Mouse (Mus musculus) heart, embryonic 12.5 days (tissue): Measurements from ENCODE around the gene B230307C23Rik. TPM values are rescaled to one million over a fixed set of nuclear protein-coding genes. Genes with fewer than 3 reads are reported as not detected.
"Not testable (repeated sequence)": the region's sequence is repeated elsewhere in the genome, so short reads cannot be mapped to it uniquely, and the experiment has no call there.

Experiments used
- ATAC-seq: fragments of 200-750 bp; cut with Nextera tagmentation; 2 replicates; pipeline ENCODE4 v1.8.0; 2017; ENCODE audit warnings: moderate TSS enrichment, moderate library complexity; ENCODE audit not compliant: insufficient number of reproducible peaks, low FRiP score
- H3K27ac ChIP-seq: fragments of 300-500 bp; sonication (generic); 2 replicates; pipeline ENCODE4 v1.5.1; 2016; ENCODE audit warnings: mild to moderate bottlenecking, moderate library complexity; ENCODE audit not compliant: poor library complexity, severe bottlenecking
- H3K27me3 ChIP-seq: fragments of 300-500 bp; sonication (generic); replicated peaks from 2 replicates; pipeline ENCODE4 v1.6.1; 2016; ENCODE audit warnings: mild to moderate bottlenecking, moderate library complexity
- H3K36me3 ChIP-seq: fragments of 300-500 bp; sonication (generic); 2 replicates; pipeline ENCODE4 v1.6.1; 2016; ENCODE audit warnings: mild to moderate bottlenecking, moderate library complexity
- H3K4me1 ChIP-seq: fragments of 300-500 bp; sonication (generic); replicated peaks from 2 replicates; pipeline ENCODE4 v1.6.1; 2016; ENCODE audit warnings: mild to moderate bottlenecking
- H3K4me2 ChIP-seq: fragments of 300-500 bp; sonication (generic); 2 replicates; pipeline ENCODE4 v1.6.1; 2016; ENCODE audit warnings: mild to moderate bottlenecking, moderate library complexity
- H3K4me3 ChIP-seq: fragments of 300-500 bp; sonication (generic); 2 replicates; pipeline ENCODE4 v1.5.1; 2016; ENCODE audit warnings: mild to moderate bottlenecking
- H3K9ac ChIP-seq: fragments of 300-500 bp; sonication (generic); 2 replicates; pipeline ENCODE4 v1.6.1; 2016; ENCODE audit warnings: mild to moderate bottlenecking, moderate library complexity
- H3K9me3 ChIP-seq: fragments of 300-500 bp; sonication (generic); replicated peaks from 2 replicates; pipeline ENCODE4 v1.6.1; 2016; ENCODE audit warnings: mild to moderate bottlenecking, moderate library complexity
- WGBS: fragments of 180-500 bp; shearing (Covaris S2); methylation state at CpG from one replicate; pipeline ENCODE4 v1.1.7; 2016; 5-methylcytosine and 5-hydroxymethylcytosine counted together
- polyA plus RNA-seq: library from polyadenylated mRNA; unstranded; fragments of >200 nt; fragmentation: Nextera tagmentation; extraction: Ambion mirVana; gene quantifications from 2 replicates; pipeline ENCODE4 v1.2.1, GENCODE M21; 2016

B230307C23Rik gene
- polyA plus RNA-seq, 1 experiment from 2014 or later = 13.9 TPM

GRCm38 (mm10) chr16:97962151-97962948 is 34.8 kb upstream of the B230307C23Rik start, which contains the start of the genes C2cd2 and Zbtb21:
Gene C2cd2, minus strand, starts transcription at chr16:97962598.
Gene Zbtb21, minus strand, starts transcription at chr16:97962622.
- H3K4me3 ChIP-seq = peak within 1 kb of the TSS; percentile 74
- WGBS = under 1% methylated on average over 78 of the region's 78 CpGs
- H3K4me2 ChIP-seq = peak within 1 kb of the TSS; percentile 89
- H3K27me3 ChIP-seq = no peaks in the 10 kb centered on the region
- H3K9me3 ChIP-seq = no peaks in the 10 kb centered on the region
- H3K27ac ChIP-seq = peak within 1 kb of the TSS; percentile 91
- ATAC-seq = peak; percentile 98
- H3K9ac ChIP-seq = peak within 1 kb of the TSS; percentile 92
- H3K36me3 ChIP-seq = no peaks in the 10 kb centered on the region
- H3K4me1 ChIP-seq = peaks cover 21% of the 10 kb centered on the region

- no peak overlapping the region for H3K9ac ChIP-seq
- WGBS = 78% methylated on average over 3 of the region's 3 CpGs
- no peaks in the 10 kb centered on the region for H3K9me3 ChIP-seq
- H3K27me3 ChIP-seq = no peaks in the 10 kb centered on the region
- no peak overlapping the region for H3K4me3 ChIP-seq
- H3K4me2 ChIP-seq = no peak overlapping the region
- ATAC-seq = no peak
- no peak overlapping the region for H3K27ac ChIP-seq
- peaks cover 7% of the 10 kb centered on the region for H3K4me1 ChIP-seq
- H3K36me3 ChIP-seq = no peaks in the 10 kb centered on the region
Observed at GRCm38 (mm10) chr16:97963956-97964540, 33.1 kb upstream of the B230307C23Rik start.

- Histone ChIP-seq H3K27ac (no peak overlapping the region), H3K4me1 (no peaks in the 10 kb centered on the region), H3K4me2 (no peak overlapping the region), H3K36me3 (no peaks in the 10 kb centered on the region), H3K27me3 (no peaks in the 10 kb centered on the region), H3K9me3 (no peaks in the 10 kb centered on the region), H3K4me3 (no peak overlapping the region), H3K9ac (no peak overlapping the region)
- no peak for ATAC-seq
- WGBS = 41% methylated on average over 1 of the region's 1 CpGs
Observed at GRCm38 (mm10) chr16:97977277-97977676, 19.8 kb upstream of the B230307C23Rik start.

GRCm38 (mm10) chr16:97977722-97978121 is 19.4 kb upstream of the B230307C23Rik start:
- Histone ChIP-seq H3K4me3 (no peak overlapping the region), H3K9ac (no peak overlapping the region), H3K27ac (no peak overlapping the region), H3K4me1 (no peaks in the 10 kb centered on the region), H3K4me2 (no peak overlapping the region), H3K36me3 (no peaks in the 10 kb centered on the region), H3K9me3 (no peaks in the 10 kb centered on the region), H3K27me3 (no peaks in the 10 kb centered on the region)
- WGBS = 91% methylated on average over 3 of the region's 3 CpGs
- no peak for ATAC-seq

DNA sequence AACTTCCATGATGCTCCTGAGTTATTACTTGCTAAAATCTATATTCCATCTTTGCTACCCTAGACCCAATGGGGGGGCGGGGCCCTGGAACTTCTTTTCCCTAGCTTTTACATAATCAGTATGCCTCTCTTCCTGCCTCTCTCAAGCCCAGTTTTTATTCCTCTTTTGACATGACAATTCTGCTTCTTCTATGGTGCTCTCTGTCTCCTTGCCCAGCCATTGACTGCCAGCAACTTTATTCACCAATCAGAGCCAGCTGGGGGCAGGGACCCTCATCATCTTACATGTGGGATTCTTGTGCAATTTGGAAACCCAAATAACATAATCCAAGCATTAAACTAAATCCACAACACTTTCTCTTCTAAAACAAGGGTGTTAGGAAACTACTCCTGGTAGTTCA is 15.8 kb upstream of the B230307C23Rik start:
- Histone ChIP-seq H3K4me2 (no peak overlapping the region), H3K9me3 (no peaks in the 10 kb centered on the region), H3K4me3 (no peak overlapping the region), H3K4me1 (no peaks in the 10 kb centered on the region), H3K36me3 (no peaks in the 10 kb centered on the region), H3K27ac (no peak overlapping the region), H3K9ac (no peak overlapping the region), H3K27me3 (no peaks in the 10 kb centered on the region)
- WGBS = 81% methylated on average over 1 of the region's 1 CpGs
- ATAC-seq = no peak

- Histone ChIP-seq H3K4me3 (no peak overlapping the region), H3K27me3 (no peaks in the 10 kb centered on the region), H3K9ac (no peak overlapping the region), H3K4me2 (no peak overlapping the region), H3K36me3 (no peaks in the 10 kb centered on the region), H3K9me3 (peaks cover 3% of the 10 kb centered on the region), H3K4me1 (no peaks in the 10 kb centered on the region), H3K27ac (no peak overlapping the region)
- no peak for ATAC-seq
- 82% methylated on average over 5 of the region's 5 CpGs for WGBS
Observed at GRCm38 (mm10) chr16:97984589-97984988, 12.5 kb upstream of the B230307C23Rik start.

GRCm38 (mm10) chr16:97991517-97991916 is 5.6 kb upstream of the B230307C23Rik start:
- Histone ChIP-seq H3K9ac (no peak overlapping the region), H3K27ac (no peak overlapping the region), H3K36me3 (no peaks in the 10 kb centered on the region), H3K27me3 (no peaks in the 10 kb centered on the region), H3K4me2 (no peak overlapping the region), H3K4me1 (peaks cover 10% of the 10 kb centered on the region), H3K4me3 (no peak overlapping the region), H3K9me3 (peaks cover 3% of the 10 kb centered on the region)
- ATAC-seq = no peak
- 76% methylated on average over 2 of the region's 2 CpGs for WGBS

DNA sequence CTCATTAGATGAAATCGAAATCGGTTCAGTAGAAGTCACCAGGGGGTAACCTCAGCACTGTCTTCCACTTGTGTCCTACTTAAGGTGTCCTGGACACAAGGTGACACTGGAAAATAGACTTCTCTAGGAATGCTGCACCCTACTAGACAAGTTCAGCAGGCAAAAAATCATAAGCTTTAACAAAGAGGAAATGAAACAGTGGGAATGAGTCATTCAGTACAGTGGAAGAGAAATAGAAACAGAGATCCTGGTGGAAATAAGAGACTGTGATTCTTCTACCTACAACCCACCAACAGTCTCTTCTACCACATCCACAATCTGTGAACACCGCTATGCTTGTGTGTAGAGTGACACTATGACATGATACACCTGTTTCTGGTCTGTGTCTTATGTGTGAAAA is 4.6 kb upstream of the B230307C23Rik start:
- H3K27ac ChIP-seq, H3K4me2 ChIP-seq, H3K36me3 ChIP-seq, H3K9ac ChIP-seq, H3K9me3 ChIP-seq, H3K4me3 ChIP-seq, ATAC-seq, H3K27me3 ChIP-seq: not testable (repeated sequence)
- 62% methylated on average over 3 of the region's 3 CpGs for WGBS
- H3K4me1 ChIP-seq = peaks cover 10% of the 10 kb centered on the region

DNA sequence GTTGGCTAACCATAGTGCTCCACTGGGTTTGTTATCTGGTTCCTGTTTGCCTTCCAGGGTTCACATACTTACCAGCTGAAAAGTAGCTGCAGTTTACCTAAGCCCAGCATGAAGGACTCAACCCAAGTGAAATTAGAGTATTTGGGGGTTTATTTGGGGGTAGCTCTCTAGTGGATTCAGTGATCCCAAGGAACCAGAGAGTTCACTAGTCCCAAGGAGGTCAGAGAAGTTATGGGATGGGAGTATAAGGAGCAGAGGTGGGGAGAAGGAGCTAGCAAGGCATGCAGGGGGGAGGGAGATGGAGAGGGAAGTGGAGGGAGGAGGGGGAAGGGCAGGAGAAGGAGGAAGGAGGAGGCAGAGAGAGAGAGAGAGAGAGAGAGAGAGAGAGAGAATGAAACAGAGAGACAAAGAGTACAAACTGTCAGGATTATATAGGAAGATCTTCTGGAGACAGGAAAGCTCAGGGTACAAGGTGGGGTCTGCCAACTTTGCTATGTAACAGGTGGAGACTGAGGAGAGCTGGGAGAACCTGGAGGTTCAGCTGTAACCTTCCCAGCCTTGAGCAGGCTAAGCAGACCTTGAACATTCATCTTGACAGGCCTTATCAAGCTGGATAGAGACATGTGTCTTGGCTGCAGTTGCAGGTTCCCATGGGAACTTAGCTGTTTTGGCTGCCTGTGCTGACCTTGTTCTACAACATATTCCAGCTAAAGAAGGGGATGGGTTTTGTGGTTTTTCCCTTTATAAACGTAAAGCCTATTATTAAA is 1.1 kb upstream of the B230307C23Rik start:
- H3K27me3 ChIP-seq = no peaks in the 10 kb centered on the region
- H3K9me3 ChIP-seq = 0 out of 2 replicates have a peak, but pooled peaks cover 3% of the 10 kb centered on the region
- peak overlapping the region; percentile 94; the same call in 1 of the 2 replicates for H3K27ac ChIP-seq
- peaks cover 7% of the 10 kb centered on the region; the same call in 1 of the 2 replicates for H3K36me3 ChIP-seq
- peak overlapping the region; percentile 71 for H3K4me2 ChIP-seq
- peak overlapping the region; percentile 75; the same call in 1 of the 2 replicates for H3K9ac ChIP-seq
- WGBS = 6% methylated on average over 1 of the region's 1 CpGs
- peak overlapping the region; percentile 79 for H3K4me3 ChIP-seq
- no peak for ATAC-seq
- peaks cover 16% of the 10 kb centered on the region for H3K4me1 ChIP-seq

DNA sequence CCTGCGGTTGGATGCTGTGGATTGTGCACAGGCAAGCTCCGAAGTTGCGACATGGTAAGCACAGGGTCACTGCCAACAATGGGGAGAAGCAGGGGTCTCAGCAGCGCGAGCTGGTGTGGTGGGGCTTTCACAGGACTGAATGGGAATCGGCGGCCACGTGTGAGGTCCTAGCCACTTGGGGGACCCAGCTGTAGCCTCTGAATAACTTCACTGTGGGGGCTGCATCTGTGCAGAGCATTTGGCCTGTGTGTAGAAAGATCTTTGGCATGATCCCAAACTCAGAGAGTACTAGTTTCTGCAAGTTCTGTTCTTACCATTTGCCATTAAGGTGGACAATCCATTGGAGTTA is 242 bp downstream of the B230307C23Rik start:
- peak; percentile 46; the same call in 1 of the 2 replicates for ATAC-seq
- H3K9me3 ChIP-seq, H3K27me3 ChIP-seq: not testable (repeated sequence)
- Histone ChIP-seq H3K9ac (peak overlapping the region; percentile 75; the same call in 1 of the 2 replicates), H3K27ac (peak overlapping the region; percentile 94), H3K36me3 (peaks cover 11% of the 10 kb centered on the region; the same call in 1 of the 2 replicates), H3K4me2 (peak overlapping the region; percentile 71), H3K4me3 (peak overlapping the region; percentile 79), H3K4me1 (peaks cover 16% of the 10 kb centered on the region)
- 0% methylated on average over 8 of the region's 8 CpGs for WGBS

- H3K36me3 ChIP-seq = peaks cover 30% of the 10 kb centered on the region
- H3K4me1 ChIP-seq = no peaks in the 10 kb centered on the region
- no peak overlapping the region for H3K9ac ChIP-seq
- H3K4me3 ChIP-seq = no peak overlapping the region
- 87% methylated on average over 3 of the region's 3 CpGs for WGBS
- peaks cover 25% of the 10 kb centered on the region for H3K9me3 ChIP-seq
- H3K4me2 ChIP-seq = no peak overlapping the region
- no peak for ATAC-seq
- no peaks in the 10 kb centered on the region for H3K27me3 ChIP-seq
- no peak overlapping the region for H3K27ac ChIP-seq
Observed at GRCm38 (mm10) chr16:98022081-98022480, 25.0 kb downstream of the B230307C23Rik start.
